ENCODE assay signal across 9 mouse cellular contexts in genomic region chr8:13201013-13201334, GRCm38 (mm10). TPM values are rescaled to one million over a fixed set of nuclear protein-coding genes. Genes with fewer than 3 reads are reported as not detected.
DNase-seq lines count a peak whose midpoint lies in the region; ATAC-seq and TF ChIP-seq lines count a peak whose summit lies in the region.
"Had no signal": no experiment of that assay in that cellular context is flagged by ENCODE, and none has a peak within 500 bp of the region (broad histone marks: within the 10 kb centered on the region; RNA-seq: fewer than 3 reads in every experiment).

No protein-coding gene starts in this region.

- H3K4me1 ChIP-seq in kidney, postnatal 0 days (replicated peaks; ENCODE audit: insufficient read depth, low read length), result peaks cover 6% of the 10 kb centered on the region; the same call in 1 of the 2 replicates
- no peaks in the 10 kb centered on the region; the same call in 1 of the 2 replicates for H3K4me1 ChIP-seq in embryonic facial prominence, embryonic 14.5 days (ENCODE audit: control insufficient read depth, insufficient read depth, low read length)
- H3K4me1 ChIP-seq in intestine, postnatal 0 days (replicated peaks; ENCODE audit: control insufficient read depth, insufficient read depth, low read length), result no peaks in the 10 kb centered on the region
- H3K4me1 ChIP-seq in neural tube, embryonic 12.5 days, result peaks cover 9% of the 10 kb centered on the region

- H3K36me3 ChIP-seq in kidney, postnatal 0 days (ENCODE audit: insufficient read depth, low read length), result no peaks in the 10 kb centered on the region
- H3K36me3 ChIP-seq in embryonic facial prominence, embryonic 14.5 days (ENCODE audit: control insufficient read depth, insufficient read depth, low read length), result no peaks in the 10 kb centered on the region
- H3K36me3 ChIP-seq in intestine, postnatal 0 days (ENCODE audit: control insufficient read depth, insufficient read depth), result no peaks in the 10 kb centered on the region; the same call in 1 of the 2 replicates
- H3K36me3 ChIP-seq in neural tube, embryonic 12.5 days, result no peaks in the 10 kb centered on the region

- H3K27ac ChIP-seq in kidney, postnatal 0 days, result peak overlapping the region; percentile 47; the same call in 1 of the 2 replicates
- H3K27ac ChIP-seq in embryonic facial prominence, embryonic 14.5 days (replicated peaks; ENCODE audit: low read depth, low read length), result no peak overlapping the region
- H3K27ac ChIP-seq in intestine, postnatal 0 days (ENCODE audit: low read depth, low read length), result peak overlapping the region; percentile 92
- H3K27ac ChIP-seq in neural tube, embryonic 12.5 days, result no peak overlapping the region

- peak overlapping the region; percentile 73 for H3K4me3 ChIP-seq in kidney, postnatal 0 days (replicated peaks; ENCODE audit: low read depth, low read length)
- H3K4me3 ChIP-seq in embryonic facial prominence, embryonic 14.5 days (ENCODE audit: low read depth, low read length), result peak overlapping the region; percentile 82
- H3K4me3 ChIP-seq in intestine, postnatal 0 days (ENCODE audit: low read depth, low read length), result peak overlapping the region; percentile 89
- peak overlapping the region; percentile 81 for H3K4me3 ChIP-seq in neural tube, embryonic 12.5 days

- WGBS in kidney, postnatal 0 days, result 1% methylated on average over 18 of the region's 18 CpGs
- WGBS in embryonic facial prominence, embryonic 14.5 days, result 2% methylated on average over 18 of the region's 18 CpGs
- under 1% methylated on average over 18 of the region's 18 CpGs for WGBS in intestine, postnatal 0 days
- WGBS in neural tube, embryonic 12.5 days, result 2% methylated on average over 18 of the region's 18 CpGs

- H3K9me3 ChIP-seq in kidney, postnatal 0 days (replicated peaks; ENCODE audit: low read length), result no peaks in the 10 kb centered on the region
- H3K9me3 ChIP-seq in embryonic facial prominence, embryonic 14.5 days (ENCODE audit: control insufficient read depth, low read length), result no peaks in the 10 kb centered on the region
- no peaks in the 10 kb centered on the region for H3K9me3 ChIP-seq in intestine, postnatal 0 days (ENCODE audit: control insufficient read depth)
- no peaks in the 10 kb centered on the region for H3K9me3 ChIP-seq in neural tube, embryonic 12.5 days

- peak overlapping the region; percentile 66; the same call in 1 of the 2 replicates for H3K9ac ChIP-seq in kidney, postnatal 0 days (ENCODE audit: low read depth, low read length)
- H3K9ac ChIP-seq in embryonic facial prominence, embryonic 14.5 days (ENCODE audit: low read depth, low read length), result peak overlapping the region; percentile 67; the same call in 1 of the 2 replicates
- peak overlapping the region; percentile 73 for H3K9ac ChIP-seq in intestine, postnatal 0 days (ENCODE audit: low read depth, low read length)
- H3K9ac ChIP-seq in neural tube, embryonic 12.5 days, result no peak overlapping the region

- H3K4me2 ChIP-seq in kidney, postnatal 0 days (ENCODE audit: low read length), result peak overlapping the region; percentile 92
- H3K4me2 ChIP-seq in embryonic facial prominence, embryonic 14.5 days (ENCODE audit: low read depth, low read length), result peak overlapping the region; percentile 88
- H3K4me2 ChIP-seq in intestine, postnatal 0 days (replicated peaks; ENCODE audit: low read depth), result peak overlapping the region; percentile 88
- peak overlapping the region; percentile 94 for H3K4me2 ChIP-seq in neural tube, embryonic 12.5 days (replicated peaks)

- no peaks in the 10 kb centered on the region for H3K27me3 ChIP-seq in kidney, postnatal 0 days (ENCODE audit: insufficient read depth, low read length)
- peaks cover 40% of the 10 kb centered on the region for H3K27me3 ChIP-seq in embryonic facial prominence, embryonic 14.5 days (replicated peaks; ENCODE audit: control insufficient read depth, insufficient read depth, low read length)
- no peaks in the 10 kb centered on the region for H3K27me3 ChIP-seq in intestine, postnatal 0 days (replicated peaks; ENCODE audit: control insufficient read depth, insufficient read depth, low read length)
- H3K27me3 ChIP-seq in neural tube, embryonic 12.5 days (replicated peaks), result peaks cover 40% of the 10 kb centered on the region

- no peak for TF ChIP-seq CTCF in kidney, postnatal 0 days (IDR thresholded peaks at IDR 0.05; ENCODE audit: low read depth)
- TF ChIP-seq CTCF in intestine, postnatal 0 days (IDR thresholded peaks at IDR 0.05; ENCODE audit: low read depth), result no peak

- no peak for ATAC-seq in kidney, postnatal 0 days (replicated peaks; ENCODE audit: low FRiP score, low read depth)
- ATAC-seq in embryonic facial prominence, embryonic 14.5 days (ENCODE audit: low read depth), result no peak
- ATAC-seq in intestine, postnatal 0 days, result no peak
- ATAC-seq in neural tube, embryonic 12.5 days (ENCODE audit: low FRiP score, low read depth), result no peak
- ATAC-seq in inflammation-experienced regulatory T-cells, adult 6 months, result no peak

- DNase-seq in kidney, postnatal 0 days (ENCODE audit: low spot score), result no peak
- DNase-seq in kidney, postnatal 36 days, result no peak
- DNase-seq in embryonic facial prominence, embryonic 14.5 days (ENCODE audit: low spot score), result no peak
- DNase-seq in ovary, postnatal 10 days (ENCODE audit: low spot score), result no peak
- DNase-seq in thymus, adult 18-20 months, result no peak
- DNase-seq: right cerebral cortex, postnatal 25 days had no signal

RNA-seq across cellular contexts. Expression of gene Grtp1, which starts 0.6 kb away (rescaled TPM):
- polyA plus RNA-seq in kidney, postnatal 0 days (2015; fragmentation: Nextera tagmentation; extraction: Ambion mirVana), result 25.6 and 26.8 TPM in 2 replicates
- 13.6 and 14.5 TPM in 2 replicates for polyA plus RNA-seq in embryonic facial prominence, embryonic 14.5 days (2014; fragmentation: Nextera tagmentation; extraction: Ambion mirVana)
- polyA plus RNA-seq in intestine, postnatal 0 days (2015; fragmentation: Nextera tagmentation; extraction: Ambion mirVana), result 110 and 113 TPM in 2 replicates
- 11.1 and 11.3 TPM in 2 replicates for polyA plus RNA-seq in neural tube, embryonic 12.5 days (2016; fragmentation: Nextera tagmentation; extraction: Ambion mirVana)
- 1 to 10 TPM in 2 of 3 experiments, under 1 TPM in 1; 0.48 to 6.3 (median 2.8) TPM for polyA plus RNA-seq in inflammation-experienced regulatory T-cells, adult 6 months (2017; shearing (Covaris generic))

RNA-seq across cellular contexts. Expression of gene Lamp1, which starts 42.0 kb away (rescaled TPM):
- 447 and 473 TPM in 2 replicates for polyA plus RNA-seq in kidney, postnatal 0 days (2015; fragmentation: Nextera tagmentation; extraction: Ambion mirVana)
- 367 TPM in 2 replicates for polyA plus RNA-seq in embryonic facial prominence, embryonic 14.5 days (2014; fragmentation: Nextera tagmentation; extraction: Ambion mirVana)
- 847 and 854 TPM in 2 replicates for polyA plus RNA-seq in intestine, postnatal 0 days (2015; fragmentation: Nextera tagmentation; extraction: Ambion mirVana)
- 247 and 255 TPM in 2 replicates for polyA plus RNA-seq in neural tube, embryonic 12.5 days (2016; fragmentation: Nextera tagmentation; extraction: Ambion mirVana)
- polyA plus RNA-seq in inflammation-experienced regulatory T-cells, adult 6 months (2017; shearing (Covaris generic)), result 10 to 100 TPM; 10.1 to 22.6 (median 17.5) TPM

RNA-seq across cellular contexts. Expression of gene Adprhl1, which starts 53.0 kb away (rescaled TPM):
- polyA plus RNA-seq in kidney, postnatal 0 days (2015; fragmentation: Nextera tagmentation; extraction: Ambion mirVana), result not detected in 2 replicates
- 13.9 and 18.1 TPM in 2 replicates for polyA plus RNA-seq in embryonic facial prominence, embryonic 14.5 days (2014; fragmentation: Nextera tagmentation; extraction: Ambion mirVana)
- 0.48 TPM in 1 of 2 replicates, not detected in the other for polyA plus RNA-seq in intestine, postnatal 0 days (2015; fragmentation: Nextera tagmentation; extraction: Ambion mirVana)
- polyA plus RNA-seq in neural tube, embryonic 12.5 days (2016; fragmentation: Nextera tagmentation; extraction: Ambion mirVana), result 0.45 and 0.47 TPM in 2 replicates
- not detected for polyA plus RNA-seq in inflammation-experienced regulatory T-cells, adult 6 months (2017; shearing (Covaris generic))

Comparison
In these comparisons a context has a peak if more than half of its experiments do, and no peak if none do; other contexts are left out.
1. H3K27ac ChIP-seq: peak in kidney, postnatal 0 days (single experiment) and intestine, postnatal 0 days (single experiment); none in embryonic facial prominence, embryonic 14.5 days (single experiment) and neural tube, embryonic 12.5 days (single experiment).
2. RNA of gene Lamp1, which starts 42.0 kb away (polyA plus RNA-seq): 847 to 854 TPM in intestine, postnatal 0 days, 447 to 473 TPM in kidney, postnatal 0 days, 367 TPM in embryonic facial prominence, embryonic 14.5 days and 247 to 255 TPM in neural tube, embryonic 12.5 days; 10.1 to 22.6 TPM in inflammation-experienced regulatory T-cells, adult 6 months; every median in the first group is over 10 times any median in the second.
3. RNA of gene Adprhl1, which starts 53.0 kb away (polyA plus RNA-seq): 13.9 to 18.1 TPM in embryonic facial prominence, embryonic 14.5 days; 0.45 to 0.47 TPM in neural tube, embryonic 12.5 days, not detected in inflammation-experienced regulatory T-cells, adult 6 months, 0.48 TPM in intestine, postnatal 0 days and not detected in kidney, postnatal 0 days; every median in the first group is over 10 times any median in the second.
4. Peak in every context shown above with its lines, with median percentiles within 50 percentile points of each other: H3K4me2 ChIP-seq and H3K4me3 ChIP-seq.